Mouse (Mus musculus): ENCODE measurements around the gene Mbtd1. TPM values are rescaled to one million over a fixed set of nuclear protein-coding genes. Genes with fewer than 3 reads are reported as not detected.

Gene Mbtd1
- total and polyA plus RNA-seq, 3 experiments = 3.0 to 12.3 (median 10.8) TPM

DNA sequence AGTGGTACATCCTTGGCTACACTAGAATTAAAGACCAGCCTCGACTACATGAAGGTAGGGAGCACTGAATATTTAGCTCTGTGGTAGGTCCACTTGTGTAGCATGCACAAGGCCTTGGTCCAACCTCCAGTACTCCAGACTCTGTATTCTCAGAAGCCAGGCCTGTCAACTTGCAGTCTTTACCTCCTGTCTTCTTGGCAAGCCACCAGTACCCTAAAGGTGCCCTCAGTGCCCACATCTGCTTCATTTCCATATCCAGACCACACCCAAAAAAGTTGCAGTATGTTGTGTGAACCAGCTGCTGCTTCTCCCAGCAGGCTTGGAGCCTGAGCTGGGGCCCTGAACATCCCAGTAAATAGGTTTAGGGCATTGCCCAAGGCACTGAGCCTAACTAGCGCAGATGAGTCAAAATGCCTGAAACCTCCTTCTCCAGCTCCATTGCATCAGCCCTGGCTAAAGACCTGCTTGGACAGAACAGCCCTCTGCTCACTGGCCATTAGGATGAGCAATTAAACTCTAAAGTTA, 71.4 kb downstream of the Mbtd1 start:
- Histone ChIP-seq H3K9ac (ENCODE audit: low read depth, low read length) (no peak overlapping the region), H3K27ac (peak overlapping the region; percentile 81), H3K4me3 (no peak overlapping the region), H3K36me3 (ENCODE audit: control insufficient read depth, insufficient read depth, low read length) (peaks cover 4% of the 10 kb centered on the region; the same call in 1 of the 2 replicates), H3K4me1 (ENCODE audit: control insufficient read depth, insufficient read depth, low read length) (peaks cover 10% of the 10 kb centered on the region), H3K27me3 (ENCODE audit: control insufficient read depth, insufficient read depth, low read length) (no peaks in the 10 kb centered on the region), H3K79me2 (replicated peaks; ENCODE audit: control insufficient read depth, insufficient read depth, low read length) (no peaks in the 10 kb centered on the region)
- no peak for DNase-seq
- TF ChIP-seq POLR2A (IDR thresholded peaks at IDR 0.05; ENCODE audit: insufficient read depth, low read depth, low read length) (no peak), CTCF (IDR thresholded peaks at IDR 0.05) (no peak), EP300 (IDR thresholded peaks at IDR 0.05; ENCODE audit: insufficient read depth, low read depth, low read length) (no peak)
- WGBS = 88% methylated on average over 2 of the region's 2 CpGs
- intact Hi-C loops (cut with DNase I) = loop anchor here (5.0 kb wide), 2 partner anchors 40 to 70 kb away; partner anchors contain the start of genes Mbtd1, Spag9 and Utp18

DNA sequence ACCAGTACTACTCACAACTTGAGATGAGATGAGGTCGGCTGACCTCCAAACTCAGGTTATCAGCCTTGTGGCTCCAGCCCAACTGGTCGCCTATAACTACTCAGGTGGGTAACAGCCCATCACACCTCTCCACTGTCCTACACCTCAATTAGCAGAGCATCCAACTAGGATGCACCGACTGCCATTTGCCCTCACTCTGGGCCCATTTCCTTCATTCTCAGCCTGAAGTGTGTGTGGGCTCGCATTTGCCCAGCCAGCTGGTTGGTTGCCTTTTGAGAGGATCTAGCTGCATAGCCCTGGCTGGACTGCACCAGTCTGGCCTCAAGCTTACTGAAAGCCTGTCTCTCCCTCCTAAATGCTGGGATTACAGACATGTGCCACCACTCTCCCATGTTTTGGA, 72.1 kb downstream of the Mbtd1 start:
- intact Hi-C loops (cut with DNase I) = loop anchor here (5.0 kb wide), 2 partner anchors 40 to 70 kb away; partner anchors contain the start of genes Mbtd1, Spag9 and Utp18
- H3K27ac ChIP-seq = no peak overlapping the region
- 81% methylated on average over 4 of the region's 4 CpGs for WGBS
- no peak overlapping the region for H3K9ac ChIP-seq (ENCODE audit: low read depth, low read length)
- H3K27me3 ChIP-seq (ENCODE audit: control insufficient read depth, insufficient read depth, low read length) = no peaks in the 10 kb centered on the region
- H3K4me3 ChIP-seq = no peak overlapping the region
- no peak for DNase-seq
- H3K79me2 ChIP-seq (replicated peaks; ENCODE audit: control insufficient read depth, insufficient read depth, low read length) = no peaks in the 10 kb centered on the region
- H3K4me1 ChIP-seq (ENCODE audit: control insufficient read depth, insufficient read depth, low read length) = peaks cover 9% of the 10 kb centered on the region
- no peak for TF ChIP-seq CTCF (IDR thresholded peaks at IDR 0.05)
- no peak for TF ChIP-seq POLR2A (IDR thresholded peaks at IDR 0.05; ENCODE audit: insufficient read depth, low read depth, low read length)
- no peak for TF ChIP-seq EP300 (IDR thresholded peaks at IDR 0.05; ENCODE audit: insufficient read depth, low read depth, low read length)
- H3K36me3 ChIP-seq (ENCODE audit: control insufficient read depth, insufficient read depth, low read length) = 0 out of 2 replicates have a peak, but pooled peaks cover 2% of the 10 kb centered on the region

DNA sequence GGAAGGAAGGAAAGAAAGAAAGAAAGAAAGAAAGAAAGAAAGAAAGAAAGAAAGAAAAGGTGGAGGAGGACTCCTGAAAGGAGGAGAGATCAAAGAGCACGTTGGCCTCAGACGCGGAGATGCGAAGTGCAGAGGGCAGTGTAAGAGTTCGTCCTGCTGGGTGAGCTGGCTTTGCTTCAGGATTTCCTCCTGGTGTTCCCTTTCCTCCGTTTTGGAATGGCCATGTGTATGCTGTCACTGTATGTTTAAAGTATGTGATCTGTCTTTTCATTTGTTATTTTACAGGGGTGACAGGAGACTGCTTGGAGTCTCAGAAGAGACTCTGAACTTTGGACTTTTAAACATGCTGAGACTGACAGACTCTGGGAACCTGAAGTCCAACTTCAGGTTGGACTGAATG, 75.8 kb downstream of the Mbtd1 start:
- Histone ChIP-seq H3K27me3 (ENCODE audit: control insufficient read depth, insufficient read depth, low read length) (no peaks in the 10 kb centered on the region), H3K9ac (ENCODE audit: low read depth, low read length) (no peak overlapping the region), H3K4me3 (no peak overlapping the region), H3K79me2 (replicated peaks; ENCODE audit: control insufficient read depth, insufficient read depth, low read length) (0 out of 2 replicates have a peak, but pooled peaks cover 1% of the 10 kb centered on the region), H3K4me1 (ENCODE audit: control insufficient read depth, insufficient read depth, low read length) (peaks cover 3% of the 10 kb centered on the region), H3K27ac (no peak overlapping the region), H3K36me3 (ENCODE audit: control insufficient read depth, insufficient read depth, low read length) (no peaks in the 10 kb centered on the region)
- 89% methylated on average over 6 of the region's 6 CpGs for WGBS
- TF ChIP-seq EP300 (IDR thresholded peaks at IDR 0.05; ENCODE audit: insufficient read depth, low read depth, low read length) (no peak), CTCF (IDR thresholded peaks at IDR 0.05) (no peak), POLR2A (IDR thresholded peaks at IDR 0.05; ENCODE audit: insufficient read depth, low read depth, low read length) (no peak)
- DNase-seq = no peak
- intact Hi-C loops (cut with DNase I) = no loop called here

DNA sequence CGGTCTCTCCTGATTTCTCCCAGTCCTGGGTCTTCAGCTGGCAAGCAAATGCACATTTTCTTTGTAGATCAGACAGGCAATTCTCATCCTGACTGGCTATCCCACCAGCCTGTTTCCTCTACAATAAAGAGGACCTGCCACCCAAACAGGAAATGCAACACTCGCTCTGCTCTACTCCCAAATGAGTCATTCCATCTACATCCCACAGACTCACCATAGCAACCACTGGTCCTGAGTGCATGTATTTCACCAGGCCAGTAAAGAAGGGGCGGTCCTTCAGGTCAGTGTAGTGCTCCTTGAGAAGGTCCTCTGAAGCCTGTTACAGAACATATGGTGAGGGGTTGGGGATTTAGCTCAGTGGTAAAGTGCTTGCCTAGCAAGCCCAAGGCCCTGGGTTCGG, 77.4 kb downstream of the Mbtd1 start:
- no peak for DNase-seq
- Histone ChIP-seq H3K9ac (ENCODE audit: low read depth, low read length) (no peak overlapping the region), H3K36me3 (ENCODE audit: control insufficient read depth, insufficient read depth, low read length) (no peaks in the 10 kb centered on the region), H3K27ac (no peak overlapping the region), H3K27me3 (ENCODE audit: control insufficient read depth, insufficient read depth, low read length) (no peaks in the 10 kb centered on the region), H3K4me3 (no peak overlapping the region), H3K79me2 (replicated peaks; ENCODE audit: control insufficient read depth, insufficient read depth, low read length) (0 out of 2 replicates have a peak, but pooled peaks cover 1% of the 10 kb centered on the region), H3K4me1 (ENCODE audit: control insufficient read depth, insufficient read depth, low read length) (peaks cover 2% of the 10 kb centered on the region)
- WGBS = 75% methylated on average over 4 of the region's 4 CpGs
- intact Hi-C loops (cut with DNase I) = no loop called here
- TF ChIP-seq POLR2A (IDR thresholded peaks at IDR 0.05; ENCODE audit: insufficient read depth, low read depth, low read length) (no peak), EP300 (IDR thresholded peaks at IDR 0.05; ENCODE audit: insufficient read depth, low read depth, low read length) (no peak), CTCF (IDR thresholded peaks at IDR 0.05) (no peak)

DNA sequence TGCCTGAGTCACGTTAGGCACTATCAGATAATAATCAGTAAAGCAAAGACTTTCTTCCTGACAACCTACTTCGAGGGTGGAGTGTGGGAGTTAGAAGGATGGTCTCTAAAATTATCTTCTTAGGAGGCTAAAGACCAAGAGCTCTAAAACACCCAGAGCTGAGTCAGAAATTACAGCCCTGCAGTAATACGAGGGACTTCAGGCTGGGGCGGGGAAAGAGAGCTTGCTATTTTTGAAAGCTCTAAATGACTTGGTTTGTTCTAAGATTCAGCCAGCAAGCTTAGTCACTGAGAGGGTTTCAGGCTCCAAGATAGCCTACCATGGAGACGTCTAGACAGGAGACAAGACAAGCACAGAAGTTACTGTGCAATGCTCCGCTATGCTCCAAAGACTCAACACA, 79.7 kb downstream of the Mbtd1 start:
- DNase-seq = no peak
- no peak overlapping the region for H3K4me3 ChIP-seq
- no peaks in the 10 kb centered on the region for H3K27me3 ChIP-seq (ENCODE audit: control insufficient read depth, insufficient read depth, low read length)
- 85% methylated on average over 6 of the region's 6 CpGs for WGBS
- H3K4me1 ChIP-seq (ENCODE audit: control insufficient read depth, insufficient read depth, low read length) = peaks cover 4% of the 10 kb centered on the region
- no peaks in the 10 kb centered on the region for H3K36me3 ChIP-seq (ENCODE audit: control insufficient read depth, insufficient read depth, low read length)
- TF ChIP-seq EP300 (IDR thresholded peaks at IDR 0.05; ENCODE audit: insufficient read depth, low read depth, low read length) (no peak), POLR2A (IDR thresholded peaks at IDR 0.05; ENCODE audit: insufficient read depth, low read depth, low read length) (no peak), CTCF (IDR thresholded peaks at IDR 0.05) (no peak)
- no peak overlapping the region for H3K27ac ChIP-seq
- 0 out of 2 replicates have a peak, but pooled peaks cover 1% of the 10 kb centered on the region for H3K79me2 ChIP-seq (replicated peaks; ENCODE audit: control insufficient read depth, insufficient read depth, low read length)
- intact Hi-C loops (cut with DNase I) = loop anchor here (5.0 kb wide), 3 partner anchors 77 to 247 kb away; partner anchors contain the start of gene Tob1
- no peak overlapping the region for H3K9ac ChIP-seq (ENCODE audit: low read depth, low read length)

DNA sequence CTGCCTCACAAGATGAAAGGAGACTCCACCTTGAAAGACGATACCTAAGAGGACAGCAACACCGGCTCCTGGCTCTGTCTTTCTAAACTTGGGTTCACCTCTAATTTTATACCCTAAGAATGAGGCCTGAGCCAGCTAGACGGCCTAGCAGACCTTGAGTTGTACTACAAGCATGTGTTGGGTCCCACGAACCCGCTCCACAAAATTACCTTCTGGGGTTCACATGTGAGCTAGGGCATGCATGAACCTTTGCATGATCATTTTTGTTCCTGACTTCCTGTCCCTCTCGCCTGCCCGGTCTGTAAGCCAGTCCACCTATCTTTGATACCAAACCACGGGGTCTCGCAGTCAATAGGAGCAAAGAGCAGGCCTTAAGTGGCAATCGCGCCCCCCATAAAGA, 81.7 kb downstream of the Mbtd1 start:
- H3K27ac ChIP-seq = peak overlapping the region; percentile 73; the same call in 1 of the 2 replicates
- peaks cover 4% of the 10 kb centered on the region for H3K4me1 ChIP-seq (ENCODE audit: control insufficient read depth, insufficient read depth, low read length)
- no peaks in the 10 kb centered on the region for H3K36me3 ChIP-seq (ENCODE audit: control insufficient read depth, insufficient read depth, low read length)
- H3K27me3 ChIP-seq (ENCODE audit: control insufficient read depth, insufficient read depth, low read length) = no peaks in the 10 kb centered on the region
- intact Hi-C loops (cut with DNase I) = loop anchor here (5.0 kb wide), 3 partner anchors 75 to 245 kb away; partner anchors contain the start of gene Tob1
- TF ChIP-seq CTCF (IDR thresholded peaks at IDR 0.05) (no peak), EP300 (IDR thresholded peaks at IDR 0.05; ENCODE audit: insufficient read depth, low read depth, low read length) (no peak), POLR2A (IDR thresholded peaks at IDR 0.05; ENCODE audit: insufficient read depth, low read depth, low read length) (no peak)
- peak overlapping the region; percentile 69 for H3K4me3 ChIP-seq
- peak overlapping the region; percentile 71 for H3K9ac ChIP-seq (ENCODE audit: low read depth, low read length)
- no peak for DNase-seq
- 0 out of 2 replicates have a peak, but pooled peaks cover 1% of the 10 kb centered on the region for H3K79me2 ChIP-seq (replicated peaks; ENCODE audit: control insufficient read depth, insufficient read depth, low read length)
- 9% methylated on average over 11 of the region's 11 CpGs for WGBS

All from heart, adult 2 months (tissue).